ENCODE assay signal across 8 mouse cellular contexts in the genomic region with DNA sequence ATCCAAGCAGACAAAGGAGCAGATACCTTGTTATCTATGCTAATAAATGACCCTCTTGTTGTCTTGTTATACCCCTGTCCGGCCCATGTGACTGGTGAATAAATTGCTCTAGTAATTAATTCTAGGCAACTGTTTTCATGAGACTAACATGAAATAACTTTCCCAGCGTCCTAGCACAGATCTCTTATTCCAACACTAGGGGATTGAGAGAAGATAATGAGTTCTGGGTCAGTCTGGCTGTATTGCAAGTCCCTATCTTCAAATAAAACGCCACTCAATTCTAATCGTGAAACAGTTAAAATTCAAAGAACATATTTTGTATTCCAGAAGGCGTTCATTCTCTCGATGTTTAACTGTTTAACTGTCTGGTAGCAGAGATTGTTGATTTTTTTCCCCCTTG. TPM values are rescaled to one million over a fixed set of nuclear protein-coding genes. Genes with fewer than 3 reads are reported as not detected.
DNase-seq lines count a peak whose midpoint lies in the region; ATAC-seq and TF ChIP-seq lines count a peak whose summit lies in the region.

No protein-coding gene starts in this region.

- no peaks in the 10 kb centered on the region for H3K27me3 ChIP-seq in lung, embryonic 16.5 days (ENCODE audit: control insufficient read depth, insufficient read depth, low read depth, low read length)
- no peaks in the 10 kb centered on the region for H3K27me3 ChIP-seq in limb, embryonic 14.5 days (ENCODE audit: control insufficient read depth, insufficient read depth, low read length)
- no peaks in the 10 kb centered on the region for H3K27me3 ChIP-seq in stomach, embryonic 15.5 days (replicated peaks)

- H3K9ac ChIP-seq in lung, embryonic 16.5 days (ENCODE audit: low read length), result peak overlapping the region; percentile 28; the same call in 1 of the 2 replicates
- H3K9ac ChIP-seq in limb, embryonic 14.5 days (ENCODE audit: low read depth, low read length, severe bottlenecking), result no peak overlapping the region
- H3K9ac ChIP-seq in stomach, embryonic 15.5 days, result no peak overlapping the region

- no peak for ATAC-seq in lung, embryonic 16.5 days (ENCODE audit: low read depth)
- ATAC-seq in limb, embryonic 14.5 days (ENCODE audit: low FRiP score, low read depth), result no peak
- no peak for ATAC-seq in stomach, embryonic 15.5 days (ENCODE audit: insufficient read depth, low FRiP score, low read depth)

- peak overlapping the region; percentile 76 for H3K4me2 ChIP-seq in lung, embryonic 16.5 days (ENCODE audit: low read depth, low read length)
- peak overlapping the region; percentile 56 for H3K4me2 ChIP-seq in limb, embryonic 14.5 days (replicated peaks; ENCODE audit: low read depth, low read length, severe bottlenecking)
- peak overlapping the region; percentile 69 for H3K4me2 ChIP-seq in stomach, embryonic 15.5 days

- peak; percentile 20 for DNase-seq in embryo, embryonic 10.5 days (ENCODE audit: low spot score)
- DNase-seq in embryo, embryonic 9.5 days (ENCODE audit: extremely low spot score), result no peak
- DNase-seq in lung, adult 18-20 months, result no peak
- no peak for DNase-seq in limb, embryonic 14.5 days (ENCODE audit: low spot score)
- no peak for DNase-seq in adrenal gland, adult (ENCODE audit: inconsistent age in 2 of 2, low spot score in 1 of 2)
- no peak for DNase-seq in testis, postnatal 10 days (ENCODE audit: low spot score)

- no peak overlapping the region for H3K27ac ChIP-seq in lung, embryonic 16.5 days (ENCODE audit: low read length)
- H3K27ac ChIP-seq in limb, embryonic 14.5 days (replicated peaks; ENCODE audit: low read depth, low read length), result no peak overlapping the region
- no peak overlapping the region for H3K27ac ChIP-seq in stomach, embryonic 15.5 days

- no peaks in the 10 kb centered on the region for H3K36me3 ChIP-seq in lung, embryonic 16.5 days (ENCODE audit: control insufficient read depth, insufficient read depth, low read length)
- H3K36me3 ChIP-seq in limb, embryonic 14.5 days (ENCODE audit: control insufficient read depth, insufficient read depth, low read length), result no peaks in the 10 kb centered on the region
- no peaks in the 10 kb centered on the region for H3K36me3 ChIP-seq in stomach, embryonic 15.5 days

- no peak for TF ChIP-seq POLR2A in limb, embryonic 14.5 days (IDR thresholded peaks at IDR 0.05; ENCODE audit: borderline replicate concordance, extremely low read depth, insufficient read depth, insufficient read length)

- WGBS in lung, embryonic 16.5 days, result 33% methylated on average over 6 of the region's 6 CpGs
- WGBS in limb, embryonic 14.5 days, result 44% methylated on average over 6 of the region's 6 CpGs
- WGBS in stomach, embryonic 15.5 days, result 35% methylated on average over 6 of the region's 6 CpGs

- 0 out of 2 replicates have a peak overlapping the region, but pooled peaks have one; percentile 86 for H3K4me3 ChIP-seq in lung, embryonic 16.5 days (ENCODE audit: low read length)
- H3K4me3 ChIP-seq in limb, embryonic 14.5 days (replicated peaks; ENCODE audit: low read length), result peak overlapping the region; percentile 58
- H3K4me3 ChIP-seq in stomach, embryonic 15.5 days (replicated peaks), result no peak overlapping the region

- H3K9me3 ChIP-seq in lung, embryonic 16.5 days (ENCODE audit: control insufficient read depth, low read length), result no peaks in the 10 kb centered on the region
- no peaks in the 10 kb centered on the region for H3K9me3 ChIP-seq in limb, embryonic 14.5 days (ENCODE audit: control insufficient read depth, low read length)
- H3K9me3 ChIP-seq in stomach, embryonic 15.5 days, result no peaks in the 10 kb centered on the region

- H3K4me1 ChIP-seq in lung, embryonic 16.5 days (replicated peaks; ENCODE audit: control insufficient read depth, insufficient read depth, low read length), result 0 out of 2 replicates have a peak, but pooled peaks cover 6% of the 10 kb centered on the region
- peaks cover 4% of the 10 kb centered on the region; the same call in 1 of the 2 replicates for H3K4me1 ChIP-seq in limb, embryonic 14.5 days (ENCODE audit: control insufficient read depth, insufficient read depth, low read length)
- peaks cover 3% of the 10 kb centered on the region; the same call in 1 of the 2 replicates for H3K4me1 ChIP-seq in stomach, embryonic 15.5 days

RNA-seq across cellular contexts. Expression of gene Atg4c, which starts 0.5 kb away (rescaled TPM):
- 13.5 and 14.7 TPM in 2 replicates for polyA plus RNA-seq in lung, embryonic 16.5 days (2015; fragmentation: Nextera tagmentation; extraction: Ambion mirVana)
- polyA plus RNA-seq in limb, embryonic 14.5 days (2012; rRNA removed), result 11.8 and 12.6 TPM in 2 replicates
- polyA plus RNA-seq in limb, embryonic 14.5 days (2014; fragmentation: Nextera tagmentation; extraction: Ambion mirVana), result 13.7 and 16.5 TPM in 2 replicates
- polyA plus RNA-seq in stomach, embryonic 15.5 days (2015; fragmentation: Nextera tagmentation; extraction: Ambion mirVana), result 11.8 and 12.5 TPM in 2 replicates
